Mouse (Mus musculus): ENCODE measurements around the gene Esrp2.

Esrp2 gene

GRCm38 (mm10) chr8:106136156-106137130 is at the start of gene Esrp2:
Esrp2 (minus strand) TSS chr8:106136974.
- DNase-seq (ENCODE audit: low read depth in 1 of 2, low spot score in 2 of 2): no peak

DNA sequence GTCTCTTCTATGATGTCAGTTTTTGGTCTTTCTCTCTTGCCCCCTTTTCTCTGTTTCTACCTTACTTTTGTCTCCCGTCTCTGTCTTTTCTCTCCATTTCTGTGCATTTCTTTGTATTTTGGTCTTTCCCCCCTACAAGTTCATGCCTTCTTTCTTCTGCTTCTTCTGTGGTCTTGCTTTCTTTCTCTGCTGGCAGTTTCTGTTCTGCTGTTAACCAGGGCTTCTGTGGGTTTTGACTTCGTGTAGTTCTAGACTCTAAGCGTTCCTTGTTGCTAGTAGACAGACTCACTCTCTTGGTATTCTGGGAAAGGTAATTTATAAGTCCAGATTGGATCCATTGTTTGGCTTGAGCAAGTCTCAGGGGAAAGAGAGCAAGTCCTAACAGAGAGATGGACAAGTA is 49.6 kb upstream of the Esrp2 start:
- DNase-seq (ENCODE audit: low read depth in 1 of 2, low spot score in 2 of 2): no peak

GRCm38 (mm10) chr8:106185628-106186270 is 49.0 kb upstream of the Esrp2 start:
- DNase-seq (ENCODE audit: low read depth in 1 of 2, low spot score in 2 of 2): no peak

GRCm38 (mm10) chr8:106178428-106178827 is 41.7 kb upstream of the Esrp2 start:
- DNase-seq (ENCODE audit: low read depth in 1 of 2, low spot score in 2 of 2): no peak

- no peak for DNase-seq (ENCODE audit: low read depth in 1 of 2, low spot score in 2 of 2)
These were observed 40.8 kb upstream of the Esrp2 start for GRCm38 (mm10) chr8:106177594-106177993.

DNA sequence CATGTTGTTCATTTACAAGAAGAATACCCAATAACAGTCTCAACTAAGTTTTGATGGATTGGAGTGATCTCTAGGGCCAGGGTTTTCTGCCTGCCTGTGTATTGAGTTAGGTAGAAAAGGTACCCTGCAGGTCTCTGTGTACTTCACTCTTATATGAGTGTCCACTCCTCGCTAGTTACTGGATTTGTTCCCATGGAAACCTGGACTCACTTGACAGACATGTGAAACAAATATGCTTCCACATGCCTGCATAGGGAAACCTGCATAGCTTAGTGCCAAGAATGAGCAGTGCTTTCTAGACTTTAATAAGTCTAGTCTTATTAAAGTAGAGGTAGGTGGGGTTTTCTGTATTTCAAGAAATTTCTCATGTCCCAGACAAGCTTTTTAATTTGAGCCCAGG is 40.1 kb upstream of the Esrp2 start:
- no peak for DNase-seq (ENCODE audit: low read depth in 1 of 2, low spot score in 2 of 2)

GRCm38 (mm10) chr8:106173566-106173965 is 36.8 kb upstream of the Esrp2 start:
- DNase-seq (ENCODE audit: low read depth in 1 of 2, low spot score in 2 of 2): no peak

GRCm38 (mm10) chr8:106169934-106170480 is 33.2 kb upstream of the Esrp2 start:
- DNase-seq (ENCODE audit: low read depth in 1 of 2, low spot score in 2 of 2): no peak

GRCm38 (mm10) chr8:106169017-106169933 is 32.5 kb upstream of the Esrp2 start:
- DNase-seq (ENCODE audit: low read depth in 1 of 2, low spot score in 2 of 2): no peak

- DNase-seq (ENCODE audit: low read depth in 1 of 2, low spot score in 2 of 2): peak in 1 of 2 experiments; percentile 73
These were observed 31.7 kb upstream of the Esrp2 start, which contains the start of gene Slc7a6 for GRCm38 (mm10) chr8:106168356-106169016. Slc7a6 (plus strand) TSS chr8:106168857.

- peak in 1 of 2 experiments; percentile 55 for DNase-seq (ENCODE audit: low read depth in 1 of 2, low spot score in 2 of 2)
These were observed 28.7 kb upstream of the Esrp2 start for GRCm38 (mm10) chr8:106165460-106165859.

DNA sequence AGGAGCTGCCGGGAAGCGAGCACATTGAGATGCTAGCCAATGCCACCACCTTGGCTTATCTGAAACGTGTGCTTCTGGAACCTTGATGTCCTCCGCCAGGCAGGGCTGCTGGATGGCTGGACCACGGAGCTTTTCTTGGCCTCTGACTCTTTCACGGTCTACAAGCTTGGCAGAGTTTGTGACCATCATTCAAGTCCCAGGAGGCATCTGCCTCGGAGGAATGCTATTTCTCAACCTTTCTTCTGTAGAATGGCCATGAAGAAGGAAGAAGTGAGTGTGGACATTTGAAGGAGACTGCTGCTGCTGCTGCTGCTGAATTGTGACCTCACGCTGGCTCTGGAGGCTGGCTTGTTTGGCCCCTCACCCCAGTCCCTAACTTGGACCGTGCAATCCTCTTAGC is 26.5 kb upstream of the Esrp2 start:
- DNase-seq (ENCODE audit: low read depth in 1 of 2, low spot score in 2 of 2): no peak

DNA sequence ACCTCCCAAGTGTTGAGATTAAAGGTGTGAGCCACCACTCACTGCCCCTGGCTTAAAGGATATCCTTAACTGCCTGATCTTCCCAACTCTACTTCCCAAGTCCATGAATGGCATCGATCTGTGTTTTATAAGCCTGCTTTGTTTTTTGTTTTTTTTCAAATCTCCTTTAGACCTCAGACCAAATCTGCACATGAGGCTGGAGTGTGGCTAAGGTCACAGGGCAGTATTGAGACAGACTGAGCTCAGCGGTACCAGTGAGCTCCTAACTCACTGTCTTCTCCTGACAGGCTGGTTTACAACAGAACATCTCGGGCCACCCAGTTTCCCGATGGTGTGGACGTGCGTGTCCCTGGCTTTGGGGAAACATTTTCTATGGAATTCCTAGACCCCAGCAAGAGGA is 23.1 kb upstream of the Esrp2 start:
- no peak for DNase-seq (ENCODE audit: low read depth in 1 of 2, low spot score in 2 of 2)

DNA sequence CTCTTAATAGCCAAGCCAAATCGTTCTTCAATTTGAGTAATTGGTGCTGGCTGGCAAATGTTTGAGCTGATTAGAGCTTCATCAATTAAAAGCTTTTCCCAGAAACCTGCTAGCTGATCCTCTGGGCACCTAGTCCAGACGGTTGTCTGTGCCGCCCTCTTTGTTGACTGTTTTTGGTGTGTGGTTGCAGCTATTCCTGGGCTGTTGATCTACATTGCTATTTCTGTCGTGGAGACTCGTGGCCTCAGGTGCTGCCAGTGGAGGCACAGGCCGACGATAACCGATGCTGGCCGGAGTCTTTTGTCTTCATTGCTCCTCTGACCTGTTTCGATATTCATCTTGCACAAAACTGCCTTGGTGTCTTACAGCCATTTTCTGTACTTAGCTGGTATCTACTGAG is 21.6 kb upstream of the Esrp2 start:
- DNase-seq (ENCODE audit: low read depth in 1 of 2, low spot score in 2 of 2): no peak

GRCm38 (mm10) chr8:106157419-106157818 is 20.6 kb upstream of the Esrp2 start:
- no peak for DNase-seq (ENCODE audit: low read depth in 1 of 2, low spot score in 2 of 2)

DNA sequence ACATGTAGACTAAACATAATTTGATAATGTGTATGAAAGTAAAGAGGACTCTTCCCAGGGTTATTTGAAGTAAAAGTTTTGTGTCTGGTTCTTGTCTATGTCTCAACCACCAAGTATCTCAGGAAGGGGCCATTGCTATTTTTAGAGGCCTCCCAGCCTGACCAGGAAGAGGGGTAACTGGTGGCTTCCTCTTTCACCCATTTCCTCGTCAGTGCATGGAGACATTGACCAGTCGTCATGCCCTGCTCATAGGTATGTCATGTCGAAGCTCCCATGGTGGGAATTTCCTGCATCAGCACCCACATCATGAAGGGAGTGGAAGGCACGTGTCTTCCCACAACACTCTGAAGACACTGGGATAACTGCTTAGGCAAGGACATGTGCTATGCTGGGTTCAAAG is 16.1 kb upstream of the Esrp2 start:
- DNase-seq (ENCODE audit: low read depth in 1 of 2, low spot score in 2 of 2): no peak

DNA sequence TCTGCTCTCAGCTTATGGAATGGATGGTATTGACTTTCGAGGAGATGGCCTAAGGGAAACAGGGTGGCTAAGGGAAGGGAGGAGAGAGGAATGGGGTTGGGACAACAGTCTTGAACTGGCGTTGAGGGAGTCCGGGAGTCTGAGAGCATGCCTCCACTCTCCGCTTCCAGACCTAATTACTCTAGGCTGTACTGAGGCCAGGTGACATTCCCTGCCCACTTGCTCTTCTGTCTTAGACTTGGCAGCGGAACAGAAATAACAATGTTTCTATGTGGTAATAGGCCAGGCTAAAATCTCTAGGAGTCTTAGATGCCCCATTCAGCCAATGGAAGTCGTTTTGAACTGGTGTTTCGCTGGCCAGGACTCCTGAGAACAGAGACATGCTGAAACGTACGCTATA is 14.3 kb upstream of the Esrp2 start:
- DNase-seq (ENCODE audit: low read depth in 1 of 2, low spot score in 2 of 2): no peak

DNA sequence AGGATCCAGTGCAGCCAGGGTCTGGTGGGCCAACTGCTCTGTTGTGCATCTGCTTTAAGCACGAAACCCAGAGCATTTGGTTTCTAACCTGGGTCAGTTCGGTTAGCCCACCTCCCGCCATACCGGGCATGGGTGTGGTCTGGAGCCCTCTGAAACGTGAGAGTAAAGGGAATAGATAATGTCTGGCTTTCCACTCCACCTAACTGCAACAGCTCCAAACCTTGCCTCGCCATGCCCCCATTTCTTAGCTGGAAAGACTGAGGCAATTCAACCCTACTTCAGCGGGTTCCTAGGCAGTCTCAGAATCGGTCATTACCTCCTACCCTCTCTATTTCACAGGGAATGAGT is 13.9 kb upstream of the Esrp2 start:
- no peak for DNase-seq (ENCODE audit: low read depth in 1 of 2, low spot score in 2 of 2)

- DNase-seq (ENCODE audit: low read depth in 1 of 2, low spot score in 2 of 2): peak; percentile 76 to 85
These were observed 13.3 kb upstream of the Esrp2 start, which contains the start of gene Pla2g15 for GRCm38 (mm10) chr8:106149801-106150652. Pla2g15 (plus strand) TSS chr8:106150399.

Measured in monocyte, adult 2 months (primary cell).